Mouse (Mus musculus) left cerebral cortex, adult 18-20 months (tissue): ENCODE measurements around the gene Atg16l2. TPM values are rescaled to one million over a fixed set of nuclear protein-coding genes. Genes with fewer than 3 reads are reported as not detected.

Experiments used
- DNase-seq, 2 experiments: peaks; one replicate each; pipeline ENCODE4 v3.0.0; 2021 to 2022; ENCODE audit warnings: low spot score in 2 of 2, mixed read lengths in 1 of 2
- total RNA-seq, 2 experiments: library from RNA; stranded (reverse); gene quantifications; 2 replicates each; pipeline ENCODE4 v1.2.3; 2021

The Atg16l2 gene
- total RNA-seq, 2 experiments from 2014 or later = 59.1 to 62.5 TPM

GRCm38 (mm10) chr7:101323141-101323594, 21.1 kb upstream of the Atg16l2 start:
- no peak for DNase-seq

GRCm38 (mm10) chr7:101321218-101321827, 19.3 kb upstream of the Atg16l2 start:
- peak in 1 of 2 experiments; percentile 30 for DNase-seq

- DNase-seq = peak in 1 of 2 experiments; percentile 53
Measured at GRCm38 (mm10) chr7:101320399-101321217, 18.6 kb upstream of the Atg16l2 start.

- DNase-seq = no peak
Measured at GRCm38 (mm10) chr7:101319796-101320195, 17.7 kb upstream of the Atg16l2 start.

GRCm38 (mm10) chr7:101318848-101319247, 16.8 kb upstream of the Atg16l2 start:
- DNase-seq = no peak

- no peak for DNase-seq
Measured at GRCm38 (mm10) chr7:101317014-101317413, 15.0 kb upstream of the Atg16l2 start, which contains the start of gene Stard10. Stard10 (plus strand) TSS chr7:101317086.

GRCm38 (mm10) chr7:101316591-101317001, 14.5 kb upstream of the Atg16l2 start:
- DNase-seq = no peak

- no peak for DNase-seq
Measured at GRCm38 (mm10) chr7:101315699-101316098, 13.6 kb upstream of the Atg16l2 start.

- peak; percentile 51 to 75 for DNase-seq
Measured at GRCm38 (mm10) chr7:101314396-101314795, 12.3 kb upstream of the Atg16l2 start.

- no peak for DNase-seq
Measured at GRCm38 (mm10) chr7:101313033-101313432, 11.0 kb upstream of the Atg16l2 start.

GRCm38 (mm10) chr7:101311061-101311460, 9.0 kb upstream of the Atg16l2 start:
- no peak for DNase-seq

GRCm38 (mm10) chr7:101310327-101311028, 8.4 kb upstream of the Atg16l2 start:
- DNase-seq = peak; percentile 97 to 98

- DNase-seq = no peak
Measured at GRCm38 (mm10) chr7:101309985-101310326, 7.9 kb upstream of the Atg16l2 start.

GRCm38 (mm10) chr7:101306841-101307240, 4.8 kb upstream of the Atg16l2 start:
- DNase-seq = no peak

GRCm38 (mm10) chr7:101302691-101303090, 640 bp upstream of the Atg16l2 start:
- DNase-seq = no peak

- peak; percentile 25 to 36 for DNase-seq
Measured at GRCm38 (mm10) chr7:101301361-101301880, 630 bp downstream of the Atg16l2 start.

- DNase-seq = no peak
Measured at GRCm38 (mm10) chr7:101298375-101298774, 3.7 kb downstream of the Atg16l2 start.

- DNase-seq = no peak
Measured at GRCm38 (mm10) chr7:101297023-101297405, 5.0 kb downstream of the Atg16l2 start.

- DNase-seq = peak; percentile 90 to 91
Measured at GRCm38 (mm10) chr7:101296252-101297022, 5.6 kb downstream of the Atg16l2 start.

- DNase-seq = no peak
Measured at GRCm38 (mm10) chr7:101295438-101295837, 6.6 kb downstream of the Atg16l2 start.

GRCm38 (mm10) chr7:101293611-101294010, 8.4 kb downstream of the Atg16l2 start:
- DNase-seq = no peak
